Mouse (Mus musculus): ENCODE measurements around the gene Shc4.

DNA sequence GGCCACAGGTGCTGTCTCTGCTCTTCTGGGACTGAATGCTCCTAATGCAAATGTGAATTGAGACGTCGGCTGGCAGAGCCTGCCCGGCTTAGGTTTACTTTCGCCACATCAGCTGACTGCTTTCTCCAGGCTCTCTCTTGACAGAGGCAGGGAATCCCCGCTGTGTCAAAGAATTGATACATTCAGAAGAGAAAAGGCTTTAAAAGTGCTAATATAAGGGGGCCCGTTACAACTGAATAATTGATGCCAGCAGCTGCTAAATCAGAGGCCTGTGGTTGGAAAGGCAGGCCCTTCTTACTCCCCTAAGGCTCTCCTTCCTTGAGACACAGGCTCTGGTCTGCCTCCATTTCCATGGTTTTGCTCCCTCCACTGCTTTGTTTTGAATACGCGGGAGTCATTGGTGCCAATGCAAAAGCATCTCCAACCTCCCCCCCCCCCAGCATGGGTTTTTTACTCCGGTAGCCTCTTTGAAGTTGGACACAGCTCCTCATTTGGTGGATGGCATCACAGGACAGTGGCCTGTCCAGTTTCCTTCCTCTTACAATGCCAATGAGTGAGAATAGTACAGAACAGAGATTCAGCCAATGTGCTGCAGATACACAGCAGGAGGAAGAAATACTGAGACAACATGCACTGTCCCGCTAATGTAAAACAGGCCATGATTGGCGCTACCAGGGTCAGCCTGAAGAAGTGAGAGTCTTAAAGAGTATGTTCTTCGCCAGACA is 18.9 kb downstream of the Shc4 start:
- TF ChIP-seq POLR2A (IDR thresholded peaks at IDR 0.05; ENCODE audit: insufficient read length, low read depth) (no peak), TCF12 (IDR thresholded peaks at IDR 0.05; ENCODE audit: insufficient read depth, poor library complexity, severe bottlenecking) (no peak), USF1 (IDR thresholded peaks at IDR 0.05; ENCODE audit: low read depth) (no peak), E2F4 (IDR thresholded peaks at IDR 0.05; ENCODE audit: insufficient read depth) (no peak), MAX (IDR thresholded peaks at IDR 0.05; ENCODE audit: low read depth) (no peak), POLR2AphosphoS2 (IDR thresholded peaks at IDR 0.05; ENCODE audit: insufficient read length, low read depth) (no peak), CEBPB (IDR thresholded peaks at IDR 0.05; ENCODE audit: insufficient read depth, poor library complexity, severe bottlenecking) (no peak), REST (IDR thresholded peaks at IDR 0.05; ENCODE audit: insufficient read depth, insufficient read length) (no peak)

Data from myocyte (in vitro differentiated cells).